Mouse (Mus musculus) olfactory bulb, adult 2 months (tissue): ENCODE results near the gene Ahnak2.

Experiments
- CTCF ChIP-seq: fragments of 200-500 bp; IDR thresholded peaks from 2 replicates; pipeline ENCODE4 v1.5.1; 2012; ENCODE audit warnings: low read depth, mild to moderate bottlenecking, low read length, moderate library complexity; ENCODE audit not compliant: insufficient read depth
- POLR2A ChIP-seq: fragments of 200-500 bp; IDR thresholded peaks from 2 replicates; pipeline ENCODE4 v1.6.1; 2012; ENCODE audit warnings: mild to moderate bottlenecking, low read depth, low read length, moderate library complexity; ENCODE audit not compliant: insufficient read depth

DNA sequence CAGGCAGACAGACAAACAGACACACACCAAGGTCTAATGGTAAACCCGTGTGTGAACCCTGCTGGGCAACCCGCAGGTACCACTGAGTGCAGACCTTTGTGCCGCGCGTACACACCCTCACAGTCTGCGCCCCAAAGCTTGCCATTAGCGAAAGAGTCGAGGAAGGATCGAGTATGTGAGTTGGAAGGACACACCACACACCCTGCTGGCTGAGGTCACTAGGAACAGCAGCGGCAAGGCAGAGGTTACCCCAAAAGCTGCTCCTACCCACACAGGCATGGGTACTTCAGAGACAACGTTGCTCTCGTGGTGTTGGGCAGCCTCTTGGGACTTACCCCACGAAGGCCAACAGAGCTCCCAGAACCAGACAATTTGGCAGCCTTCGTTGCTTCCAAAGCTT lies 30.2 kb downstream of the Ahnak2 start:
- TF ChIP-seq CTCF (no peak), POLR2A (no peak)
